Mouse (Mus musculus): ENCODE measurements at regions not wholly inside any gene's neighbourhood (a gene's known extent, or its start where the extent isn't known, plus 50 kb on each side); places are given as distances from the start of the nearest gene placed in this dataset.
A peak's percentile ranks its signal among the peaks of the same experiment; 100 is the strongest.
"Not testable (repeated sequence)": the region's sequence is repeated elsewhere in the genome, so short reads cannot be mapped to it uniquely, and the experiment has no call there.

DNA sequence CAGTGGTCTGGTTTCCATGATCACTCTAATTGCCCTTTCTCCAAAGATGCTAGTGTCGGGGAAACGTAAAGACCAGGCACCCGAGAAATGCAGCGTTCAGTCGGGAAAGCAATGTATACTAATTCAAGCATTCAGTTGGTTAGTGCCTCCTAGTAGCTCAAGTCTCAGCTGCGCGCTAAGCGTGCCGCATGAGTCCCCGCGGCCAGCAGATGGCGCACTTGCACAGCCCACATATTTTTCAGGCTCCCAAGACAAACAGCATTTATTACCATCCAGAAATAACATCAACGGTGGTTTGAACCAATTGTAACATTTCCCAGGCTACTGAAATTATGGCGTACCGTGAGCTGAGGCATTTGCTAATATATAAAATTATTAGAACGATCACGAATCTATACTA, 222.3 kb downstream of the Brms1l start:
- peak; percentile 53 for DNase-seq

DNA sequence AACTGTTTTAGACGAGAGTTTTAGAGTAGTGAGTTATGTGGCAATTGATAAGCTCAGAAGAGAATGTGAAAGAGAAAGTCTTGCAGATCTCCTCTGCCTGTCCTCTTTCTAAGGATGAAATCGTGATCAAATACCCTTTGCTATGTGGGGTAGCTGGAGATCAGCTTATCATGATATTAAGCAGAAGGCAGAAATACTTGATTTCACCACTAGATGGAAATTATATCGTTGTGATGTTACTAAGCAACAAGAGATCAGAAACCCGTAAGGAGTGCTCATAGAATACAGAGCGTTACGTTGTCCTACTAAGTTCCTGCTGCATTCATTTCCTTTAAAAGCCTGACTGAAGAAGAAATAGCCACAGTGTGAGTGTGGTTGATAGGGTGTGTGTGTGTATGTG, 219.3 kb downstream of the Brms1l start:
- DNase-seq, result no peak

GRCm38 (mm10) chr12:56046050-56046449, 209.9 kb downstream of the Brms1l start:
- no peak for DNase-seq

DNA sequence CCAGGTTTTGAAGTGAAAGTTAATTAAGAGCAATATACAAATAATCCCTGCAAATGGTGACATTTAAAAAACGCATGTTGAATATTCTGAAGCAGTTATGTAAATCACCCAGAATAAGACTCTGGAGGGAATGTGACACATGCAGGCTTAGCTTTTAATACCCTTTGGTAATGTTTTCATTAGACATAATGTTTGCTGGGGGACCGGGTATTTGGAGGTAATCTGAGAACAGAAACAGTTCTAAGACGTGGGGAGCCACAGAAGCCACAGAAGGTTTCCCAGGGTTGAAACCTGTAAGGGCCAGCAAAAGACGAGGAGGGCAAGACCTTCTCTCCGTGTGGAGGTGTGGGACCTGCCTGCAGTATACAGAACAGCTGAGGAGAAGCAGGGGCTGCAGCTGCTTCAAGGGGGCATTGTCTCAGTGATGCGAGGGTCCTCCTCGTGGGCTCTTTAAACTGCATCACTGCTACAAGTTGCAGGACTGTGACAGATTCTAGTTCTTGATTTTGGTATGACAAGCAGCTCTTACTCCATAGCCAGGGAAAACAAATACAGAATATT, 184.9 kb downstream of the Brms1l start:
- DNase-seq, result no peak

GRCm38 (mm10) chr12:56020547-56020946, 184.4 kb downstream of the Brms1l start:
- no peak for DNase-seq

DNA sequence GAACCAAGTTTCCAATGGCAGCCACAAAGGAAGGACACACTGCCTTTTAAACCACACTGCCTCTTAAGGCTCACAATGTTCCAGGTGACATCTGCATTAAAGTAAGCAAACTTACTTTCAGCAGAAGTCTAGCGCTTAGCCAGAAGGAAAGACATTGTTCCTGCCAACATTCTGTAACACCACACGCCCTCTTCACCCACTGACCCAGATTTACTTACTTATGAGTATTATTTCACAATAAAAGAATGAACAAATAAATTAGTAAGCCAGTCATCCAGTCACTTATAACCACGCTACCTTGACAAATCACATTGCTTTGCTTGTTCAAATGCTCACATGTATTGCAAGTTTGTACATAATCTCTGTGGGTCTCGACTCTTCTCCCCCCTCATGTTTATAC, 173.9 kb downstream of the Brms1l start:
- DNase-seq, result no peak

GRCm38 (mm10) chr12:56005846-56006245, 169.7 kb downstream of the Brms1l start:
- no peak for DNase-seq

DNA sequence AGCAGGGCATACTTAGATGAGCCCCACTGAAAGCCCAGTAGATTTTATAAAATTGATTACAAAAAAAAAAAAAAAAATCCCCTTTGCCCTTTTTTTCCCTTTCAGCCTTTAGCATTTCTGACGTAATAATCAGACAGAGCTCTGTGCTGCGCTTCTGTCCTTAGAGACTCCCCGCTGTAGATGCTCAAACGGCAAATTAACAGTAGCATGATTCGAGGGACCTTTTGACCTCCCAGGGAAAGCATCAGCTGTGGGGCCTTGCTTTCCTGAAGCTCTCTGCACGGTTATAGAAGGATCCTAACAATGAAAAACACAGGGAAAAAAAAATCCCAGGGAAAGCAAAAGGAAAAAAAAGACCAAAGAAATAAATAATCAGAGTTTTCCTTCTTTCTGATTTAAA, 169.2 kb downstream of the Brms1l start:
- no peak for DNase-seq

DNA sequence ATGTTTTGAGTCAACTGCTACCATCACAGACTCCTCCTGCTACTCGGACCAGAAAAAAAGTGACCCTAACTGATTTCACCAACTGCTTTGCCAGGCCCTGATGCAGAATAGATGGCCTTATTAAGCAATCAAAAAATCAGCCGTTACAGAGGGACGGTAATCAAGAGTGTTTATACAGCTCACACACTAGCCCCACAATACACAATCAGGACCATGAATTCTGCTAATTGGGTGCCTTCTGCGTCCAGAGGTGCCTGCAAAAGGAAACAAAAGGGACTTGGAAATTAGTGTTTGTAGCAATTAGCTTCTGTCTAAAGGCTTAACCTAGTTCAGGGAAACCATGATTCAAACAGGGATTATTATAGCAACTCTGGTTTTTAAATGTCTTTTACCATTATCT, 168.4 kb downstream of the Brms1l start:
- no peak for DNase-seq

DNA sequence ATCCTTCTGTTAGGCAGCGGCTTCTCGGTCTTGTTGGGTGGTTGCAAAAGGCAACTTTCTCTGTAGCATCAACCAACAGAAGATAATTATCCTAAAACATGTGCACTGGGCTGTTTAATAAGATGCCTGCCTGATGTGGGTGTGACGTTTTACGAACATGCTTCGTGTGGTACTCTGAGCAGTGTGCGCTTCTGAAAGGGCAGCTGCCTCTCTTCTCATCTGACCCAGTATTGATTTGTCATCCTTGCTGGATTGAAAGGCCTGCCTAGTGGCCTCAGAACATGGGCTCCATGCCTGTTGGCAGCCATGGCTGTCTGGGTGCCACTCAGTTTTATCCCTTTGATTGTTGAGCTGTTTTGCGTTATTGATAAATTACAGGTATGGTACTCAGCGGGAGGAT, 167.4 kb downstream of the Brms1l start:
- no peak for DNase-seq

GRCm38 (mm10) chr12:55996585-55997377, 160.7 kb downstream of the Brms1l start:
- DNase-seq, result no peak

GRCm38 (mm10) chr12:55983565-55984351, 147.6 kb downstream of the Brms1l start:
- no peak for DNase-seq

DNA sequence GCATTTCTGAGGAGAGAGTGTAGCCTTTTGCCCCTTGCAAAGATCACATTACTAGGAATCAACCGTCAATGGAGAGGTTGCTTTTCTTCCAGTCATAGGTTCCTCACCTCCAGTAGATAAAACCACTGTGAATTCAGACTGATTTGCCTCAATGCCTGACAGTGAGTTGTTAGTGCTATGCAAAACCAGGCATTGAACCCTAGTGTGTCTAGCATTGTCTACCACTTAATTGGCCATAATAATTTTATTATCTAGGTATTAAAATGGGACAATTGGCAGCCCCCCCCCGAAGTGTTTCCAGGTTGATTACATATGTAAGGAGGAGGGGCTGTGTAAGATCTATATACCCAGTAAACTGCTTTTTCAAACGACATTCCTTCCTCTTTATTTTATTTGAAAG, 147.0 kb downstream of the Brms1l start:
- DNase-seq, result no peak

DNA sequence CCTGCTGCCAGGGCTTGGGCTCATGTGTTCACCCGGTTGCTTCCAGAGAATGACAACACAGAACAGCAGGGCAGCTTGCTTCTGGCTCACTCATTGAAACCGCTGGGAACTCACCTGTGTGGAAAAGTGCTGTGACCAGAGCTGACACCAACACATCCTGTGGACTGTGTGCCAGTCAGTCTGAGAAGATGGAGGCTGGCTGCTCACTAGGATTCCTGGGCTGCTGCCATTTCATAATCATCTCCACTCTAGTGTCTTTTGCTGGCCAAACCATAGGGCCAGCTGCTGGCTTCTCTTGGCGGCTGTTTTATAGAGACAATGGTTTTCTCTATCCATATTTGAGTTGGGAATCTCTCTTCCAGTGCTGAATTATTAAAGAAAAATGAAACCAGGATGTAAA, 138.1 kb downstream of the Brms1l start:
- no peak for DNase-seq

DNA sequence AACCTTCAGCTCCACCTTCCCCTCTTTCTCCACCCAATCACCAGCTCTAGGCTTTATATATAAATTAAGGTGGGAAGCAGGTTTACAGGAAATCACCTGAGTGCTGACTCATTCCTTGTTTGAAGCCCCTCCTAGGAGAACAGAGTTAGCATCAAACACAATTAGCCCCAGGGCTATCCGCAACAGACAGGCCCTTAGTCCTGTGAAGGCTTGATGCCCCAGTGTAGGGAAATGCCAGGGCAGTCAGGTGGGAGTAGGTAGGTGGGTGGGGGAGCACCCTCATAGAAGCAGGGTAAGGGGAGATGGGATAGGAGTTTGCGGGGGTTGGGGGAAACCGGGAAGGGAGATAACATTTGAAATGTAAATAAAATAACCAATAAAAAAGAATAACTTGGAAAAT, 123.2 kb downstream of the Brms1l start:
- DNase-seq, result not testable (repeated sequence)

DNA sequence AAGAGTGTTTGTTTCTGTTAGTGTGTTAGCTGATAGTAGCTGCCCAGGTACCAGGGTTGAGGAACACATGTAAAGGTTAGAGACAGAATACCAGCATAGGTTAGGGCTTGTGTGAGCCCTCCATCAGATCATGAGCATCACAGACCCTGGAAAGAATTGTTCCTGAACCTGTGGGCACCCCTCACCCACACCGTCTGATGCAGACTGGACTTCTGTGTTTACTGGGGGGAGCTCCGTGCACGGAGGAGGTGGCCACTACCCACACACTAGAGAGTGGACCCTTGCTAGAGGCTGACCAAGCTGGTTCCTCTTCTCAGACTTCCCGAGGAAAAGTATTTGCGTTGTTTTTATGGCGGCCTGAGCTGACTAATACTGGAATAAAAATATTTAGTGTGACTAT, 104.4 kb downstream of the Brms1l start:
- no peak for DNase-seq

DNA sequence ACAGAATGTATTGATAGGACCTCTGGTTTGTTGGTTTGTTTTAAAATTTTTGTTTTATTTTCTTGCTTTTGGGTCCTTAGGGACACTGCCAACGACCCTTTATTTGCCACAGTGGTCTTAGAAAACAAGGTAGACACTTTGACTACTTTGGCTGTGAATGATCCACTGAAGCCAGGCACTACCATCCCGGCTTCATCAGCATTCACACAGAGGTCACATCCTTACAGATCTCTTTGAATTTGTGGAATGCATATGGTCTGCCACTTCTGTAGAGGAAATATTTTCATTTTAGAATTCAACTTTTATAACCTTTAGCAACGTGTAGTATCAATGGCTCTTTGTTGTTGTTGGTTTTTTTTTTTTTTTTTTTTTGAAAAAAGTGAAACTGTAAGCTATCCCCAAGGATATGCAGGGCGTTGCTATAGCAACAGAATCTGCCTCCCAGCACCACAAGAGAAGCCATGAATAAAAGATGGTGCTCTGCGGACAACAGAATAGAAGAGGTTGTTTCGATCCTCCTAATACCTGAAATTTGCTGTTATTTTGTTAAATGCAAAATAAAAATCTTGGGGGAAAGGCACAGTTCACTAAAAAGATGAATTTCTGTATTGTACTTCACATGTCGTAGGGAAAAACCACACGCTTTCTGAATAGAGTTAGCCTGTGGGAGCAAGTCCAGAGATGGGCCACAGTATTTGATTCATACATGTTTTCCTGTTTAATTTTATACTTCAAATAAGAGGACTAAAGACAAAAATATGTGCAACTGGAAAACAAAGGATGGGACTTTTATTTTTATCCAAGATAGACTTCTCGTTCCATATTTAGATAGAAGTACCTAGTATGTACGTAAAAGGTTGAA, 103.4 kb downstream of the Brms1l start:
- no peak for DNase-seq

GRCm38 (mm10) chr12:55934172-55934571, 98.0 kb downstream of the Brms1l start:
- DNase-seq, result no peak

DNA sequence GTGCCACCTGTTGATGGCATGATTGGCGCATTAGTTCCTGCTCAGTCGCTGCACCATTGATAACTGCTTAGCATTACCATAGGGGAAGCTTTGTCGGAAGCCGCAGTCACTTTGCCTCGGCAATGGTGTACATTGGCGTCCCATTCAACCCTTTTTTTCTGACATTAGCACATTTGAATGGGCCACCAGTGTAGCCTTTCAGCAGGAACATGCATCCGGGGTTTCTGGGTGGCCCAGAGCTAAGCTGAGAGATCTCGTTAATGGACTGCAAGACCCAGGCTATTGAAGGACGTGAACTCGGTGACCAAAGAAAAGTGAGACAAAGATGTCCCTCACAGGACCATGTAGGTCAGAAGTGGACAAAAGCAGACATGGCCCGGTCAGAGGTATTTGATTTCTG, 97.3 kb downstream of the Brms1l start:
- no peak for DNase-seq

DNA sequence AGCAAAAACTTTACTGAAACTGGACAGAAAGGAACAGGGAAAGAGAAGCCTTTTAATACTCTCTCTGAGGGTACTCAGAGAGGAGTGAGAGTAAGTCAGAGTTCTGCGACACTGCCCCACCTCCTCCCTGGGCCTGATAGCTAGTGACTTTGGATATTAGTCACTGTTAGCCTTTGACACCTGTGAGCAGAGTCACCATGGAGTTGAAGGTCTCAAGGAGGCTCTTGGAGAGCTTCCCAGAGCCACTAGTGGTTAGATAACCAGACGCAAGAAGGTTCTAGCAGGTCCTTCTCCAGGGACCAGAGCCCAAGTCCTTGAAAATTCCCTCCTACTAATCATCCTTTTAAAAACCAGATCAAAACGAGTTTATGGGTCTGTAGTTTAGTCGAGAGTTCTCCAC, 94.3 kb downstream of the Brms1l start:
- no peak for DNase-seq

- DNase-seq, result no peak
These were observed 90.8 kb downstream of the Brms1l start for GRCm38 (mm10) chr12:55926974-55927321.

GRCm38 (mm10) chr12:55926276-55926973, 90.3 kb downstream of the Brms1l start:
- no peak for DNase-seq

All from cerebellum, adult 9-10 months (tissue).